Mouse (Mus musculus): ENCODE results near the gene Rgs14. TPM values are rescaled to one million over a fixed set of nuclear protein-coding genes. Genes with fewer than 3 reads are reported as not detected.

The Rgs14 gene
- total RNA-seq, 2 experiments from 2014 or later = 103 to 112 TPM

- DNase-seq (ENCODE audit: low spot score in 2 of 2) = peak in 1 of 2 experiments; percentile 65
These were observed 34.7 kb downstream of the Rgs14 start for GRCm38 (mm10) chr13:55403935-55404852.

GRCm38 (mm10) chr13:55404853-55405782 lies 35.6 kb downstream of the Rgs14 start:
- DNase-seq (ENCODE audit: low spot score in 2 of 2) = peak; percentile 61 to 87

GRCm38 (mm10) chr13:55405783-55406390 lies 36.4 kb downstream of the Rgs14 start:
- no peak for DNase-seq (ENCODE audit: low spot score in 2 of 2)

- DNase-seq (ENCODE audit: low spot score in 2 of 2) = no peak
These were observed 37.8 kb downstream of the Rgs14 start for GRCm38 (mm10) chr13:55407341-55407740.

DNA sequence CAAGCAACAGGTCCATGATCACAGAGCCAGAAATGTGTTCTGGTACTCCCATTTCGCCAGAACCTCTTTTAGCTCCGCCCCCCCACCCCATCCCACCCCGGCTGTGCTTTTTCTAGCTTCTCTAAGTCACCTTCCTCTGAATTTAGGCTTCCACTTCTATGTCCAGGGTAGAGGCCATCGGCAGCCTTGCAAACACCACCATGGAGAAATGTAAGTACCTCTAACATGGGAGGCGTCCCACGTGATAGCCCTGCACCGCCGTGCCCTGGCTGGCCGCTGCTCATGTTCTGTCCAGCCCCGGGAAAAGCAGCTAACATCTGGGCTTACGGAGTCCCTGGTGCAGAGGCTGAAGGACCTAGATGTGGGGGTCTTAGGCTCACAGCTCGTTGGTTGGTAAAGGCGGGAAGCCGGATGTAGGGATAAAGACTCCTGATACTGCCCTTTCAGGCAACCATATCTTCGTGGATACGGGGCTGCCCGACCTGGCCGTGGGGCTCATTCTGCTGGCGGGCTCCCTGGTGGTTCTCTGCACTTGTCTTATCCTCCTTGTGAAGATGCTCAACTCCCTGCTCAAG lies 39.1 kb downstream of the Rgs14 start:
- DNase-seq (ENCODE audit: low spot score in 2 of 2) = no peak

GRCm38 (mm10) chr13:55411826-55412225 lies 42.3 kb downstream of the Rgs14 start:
- no peak for DNase-seq (ENCODE audit: low spot score in 2 of 2)

GRCm38 (mm10) chr13:55412643-55413307 lies 43.2 kb downstream of the Rgs14 start:
- DNase-seq (ENCODE audit: low spot score in 2 of 2) = no peak

- no peak for DNase-seq (ENCODE audit: low spot score in 2 of 2)
These were observed 43.8 kb downstream of the Rgs14 start for GRCm38 (mm10) chr13:55413333-55413732.

- peak; percentile 62 to 78 for DNase-seq (ENCODE audit: low spot score in 2 of 2)
These were observed 45.3 kb downstream of the Rgs14 start, which contains the start of gene Pfn3 for GRCm38 (mm10) chr13:55414743-55415380. Gene Pfn3, minus strand, starts transcription at chr13:55415232.

DNA sequence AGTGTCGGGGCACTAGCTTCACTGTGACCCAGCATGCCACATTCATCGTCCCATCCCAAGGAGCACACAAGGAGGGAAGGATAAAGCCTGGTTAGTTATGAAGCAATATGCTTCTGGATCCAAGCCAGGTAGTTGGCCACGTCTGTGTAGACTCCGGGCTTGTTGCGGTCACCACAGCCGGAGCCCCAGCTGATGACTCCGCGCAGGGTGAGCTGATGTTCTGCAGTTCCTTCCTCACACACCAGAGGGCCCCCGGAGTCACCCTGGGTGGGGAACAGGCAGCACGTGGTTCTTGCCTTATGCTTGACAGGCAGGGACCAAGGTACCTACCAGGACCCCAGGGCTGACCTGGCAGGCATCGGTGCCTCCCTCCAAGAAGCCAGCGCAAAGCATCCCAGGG lies 48.5 kb downstream of the Rgs14 start:
- DNase-seq (ENCODE audit: low spot score in 2 of 2) = peak; percentile 53 to 87

- DNase-seq (ENCODE audit: low spot score in 2 of 2) = no peak
These were observed 49.6 kb downstream of the Rgs14 start for GRCm38 (mm10) chr13:55419142-55419541.

DNA sequence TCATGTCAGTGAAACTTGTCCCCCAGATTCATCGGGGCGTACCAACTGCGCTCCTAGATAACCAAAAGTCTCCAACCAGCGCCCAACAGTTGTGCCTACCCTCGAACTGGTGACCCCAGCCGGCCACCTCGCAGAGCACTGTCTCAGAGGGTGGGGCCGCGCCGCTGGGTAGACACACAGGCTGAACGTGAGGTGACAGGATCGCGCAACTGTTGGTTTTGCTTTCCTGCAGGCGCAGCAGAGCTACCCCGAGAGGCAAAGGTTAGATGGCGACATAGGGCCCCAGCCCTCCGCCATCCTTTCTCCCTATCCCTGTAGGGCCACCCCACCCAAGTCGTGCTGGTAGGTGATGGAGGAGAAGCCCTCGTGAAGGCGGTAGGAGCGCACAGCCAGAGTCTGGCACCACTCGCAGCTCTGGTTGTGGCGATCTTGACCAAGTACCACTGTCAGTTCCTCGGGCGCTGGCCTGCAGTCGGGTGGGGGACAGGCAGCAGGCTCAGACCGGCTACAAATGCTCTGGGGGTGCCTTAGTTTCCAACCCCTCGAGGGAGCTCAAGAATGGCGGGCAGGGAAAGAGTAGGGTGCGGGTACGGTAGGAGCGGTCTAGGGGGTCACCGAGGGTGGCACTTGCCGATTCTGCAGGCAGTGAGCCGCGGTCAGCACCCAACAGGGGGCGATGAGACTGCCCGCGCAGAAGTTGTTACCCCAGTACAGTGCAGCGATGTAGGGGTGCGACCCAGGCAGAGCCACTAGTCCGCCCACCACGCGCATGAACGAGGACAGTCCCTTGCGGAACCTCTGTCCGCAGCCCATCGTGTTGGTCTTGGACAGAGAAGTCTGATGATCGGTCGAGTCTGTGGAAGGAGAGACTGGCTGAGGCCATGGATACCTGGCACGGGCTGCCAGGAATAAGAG lies 50.7 kb downstream of the Rgs14 start:
- DNase-seq (ENCODE audit: low spot score in 2 of 2) = no peak

DNA sequence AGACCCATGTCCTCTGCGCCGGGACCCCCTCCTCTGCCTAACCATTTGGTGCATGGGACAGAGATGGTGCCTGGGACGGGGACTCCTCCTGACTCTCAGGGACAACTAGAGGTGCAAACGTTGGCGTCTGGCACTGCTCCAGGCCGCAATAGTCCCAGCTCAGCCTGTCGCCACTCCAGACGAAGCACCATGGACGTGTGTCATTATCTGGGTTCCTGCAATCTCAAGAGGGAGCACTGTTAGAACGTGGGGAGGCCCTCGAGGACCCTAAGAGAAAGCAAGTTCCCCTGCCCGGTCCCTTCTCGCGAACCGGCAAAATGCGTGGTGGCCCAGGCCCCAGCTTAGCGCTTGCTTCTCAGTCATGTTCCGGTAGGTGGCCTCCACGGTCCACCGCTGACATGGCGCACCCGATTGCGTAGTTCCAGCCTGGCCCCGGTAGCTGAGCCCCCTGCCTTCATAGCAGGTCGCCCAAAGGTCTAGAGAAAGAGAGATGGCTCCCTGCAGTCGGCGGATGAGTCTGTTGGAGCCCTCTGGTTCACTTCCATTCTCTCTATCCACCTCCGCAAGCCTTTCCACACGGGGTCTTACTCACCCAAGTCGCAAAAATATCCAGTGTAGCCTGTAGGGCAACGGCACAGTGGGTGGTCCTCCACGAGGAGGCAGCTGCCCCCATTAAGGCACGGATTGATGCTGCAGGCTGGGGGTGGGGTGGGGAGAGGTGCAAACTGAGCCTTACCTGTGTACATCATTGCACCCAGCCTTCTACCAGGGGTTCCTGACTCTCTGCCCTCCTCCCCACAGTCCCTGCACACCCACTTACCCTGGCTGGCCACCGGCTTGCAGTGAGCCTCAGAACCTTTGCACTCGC lies 51.6 kb downstream of the Rgs14 start:
- DNase-seq (ENCODE audit: low spot score in 2 of 2) = peak; percentile 39 to 71

DNA sequence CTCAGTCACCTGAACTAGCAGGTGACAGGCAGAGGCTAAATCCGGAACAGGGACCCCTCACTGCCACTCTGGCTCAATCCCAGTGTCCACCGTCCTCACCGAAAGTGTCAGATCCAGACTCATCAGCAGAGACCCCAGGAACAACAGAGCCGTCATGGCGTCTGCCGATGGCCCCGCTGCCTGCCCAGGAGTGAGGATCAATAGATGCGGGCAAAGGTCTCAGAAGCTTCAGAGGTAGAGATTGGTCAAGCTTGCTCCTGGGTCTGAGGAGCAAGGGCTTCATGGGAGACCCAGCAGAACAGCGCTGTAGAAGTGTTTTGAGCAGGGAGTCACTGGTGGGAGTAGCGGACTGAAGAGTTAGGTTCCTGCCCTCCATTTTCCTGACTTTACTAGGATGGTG lies 57.1 kb downstream of the Rgs14 start, which contains the start of gene F12:
Gene F12 (minus strand): TSS at position 181 of the 400 bp plus-strand sequence.
- no peak for DNase-seq (ENCODE audit: low spot score in 2 of 2)

- no peak for DNase-seq (ENCODE audit: low spot score in 2 of 2)
These were observed 59.8 kb downstream of the Rgs14 start for GRCm38 (mm10) chr13:55429226-55429888.

- no peak for DNase-seq (ENCODE audit: low spot score in 2 of 2)
These were observed 61.0 kb downstream of the Rgs14 start for GRCm38 (mm10) chr13:55430566-55430965.
